Mouse (Mus musculus): Measurements from ENCODE around the gene Fam198b. TPM values are rescaled to one million over a fixed set of nuclear protein-coding genes. Genes with fewer than 3 reads are reported as not detected.

Gene Fam198b
- total and polyA plus RNA-seq, 3 experiments, result 1.5 to 3.1 TPM; not detected in 1

DNA sequence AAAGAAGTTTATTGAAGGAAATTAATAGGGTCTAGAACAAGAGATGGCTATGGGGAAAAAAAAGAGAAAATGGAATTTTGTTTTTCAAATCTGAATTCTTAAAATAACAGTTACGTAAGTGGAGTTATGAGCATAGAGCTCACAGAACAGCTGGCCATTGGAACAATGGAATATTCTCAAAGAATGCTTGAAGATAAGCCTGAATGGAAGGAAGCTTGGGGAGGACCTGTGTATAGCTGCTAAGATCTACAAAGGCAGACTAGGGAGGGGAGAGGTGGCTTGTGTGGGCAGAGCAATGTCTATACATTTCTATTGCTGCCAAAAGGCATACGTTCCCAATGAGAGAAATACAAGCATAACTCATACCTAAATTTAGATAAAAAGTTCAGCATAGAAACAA lies 73.4 kb downstream of the Fam198b start:
- Histone ChIP-seq H3K9ac (ENCODE audit: control insufficient read depth, low read depth, low read length, poor library complexity, severe bottlenecking) (no peak overlapping the region), H3K4me3 (ENCODE audit: control insufficient read depth in 1 of 2, insufficient read depth in 1 of 2, low read depth in 2 of 2, low read length in 2 of 2) (no peak overlapping the region), H3K79me2 (ENCODE audit: control insufficient read depth, insufficient read depth, low read length, poor library complexity) (no peaks in the 10 kb centered on the region), H3K4me1 (ENCODE audit: control insufficient read depth in 1 of 2, insufficient read depth in 2 of 2, low read length in 2 of 2) (no peaks in the 10 kb centered on the region), H3K27ac (ENCODE audit: control insufficient read depth, low read depth, low read length) (no peak overlapping the region), H3K9me3 (replicated peaks; ENCODE audit: insufficient read depth, low read length) (no peaks in the 10 kb centered on the region), H3K27me3 (ENCODE audit: control insufficient read depth in 1 of 2, insufficient read depth in 2 of 2, low read length in 2 of 2) (no peaks in the 10 kb centered on the region), H3K36me3 (ENCODE audit: control insufficient read depth in 1 of 2, insufficient read depth in 2 of 2, low read length in 2 of 2) (no peaks in the 10 kb centered on the region)
- DNase-seq (ENCODE audit: low read depth, low spot score), result no peak
- TF ChIP-seq POLR2AphosphoS5 (IDR thresholded peaks at IDR 0.05; ENCODE audit: borderline replicate concordance, low read depth, low read length) (no peak), TAL1 (IDR thresholded peaks at IDR 0.05; ENCODE audit: low read length) (no peak), ZMIZ1 (IDR thresholded peaks at IDR 0.05; ENCODE audit: low read depth, low read length) (no peak)

- H3K27ac ChIP-seq (ENCODE audit: control insufficient read depth, low read depth, low read length), result peak overlapping the region; percentile 90
- peaks cover 0 to 49% of the 10 kb centered on the region in 2 experiments; a peak in 2 of 4 replicates for H3K36me3 ChIP-seq (ENCODE audit: control insufficient read depth in 1 of 2, insufficient read depth in 2 of 2, low read length in 2 of 2)
- no peaks in the 10 kb centered on the region for H3K79me2 ChIP-seq (ENCODE audit: control insufficient read depth, insufficient read depth, low read length, poor library complexity)
- H3K4me1 ChIP-seq (ENCODE audit: control insufficient read depth in 1 of 2, insufficient read depth in 2 of 2, low read length in 2 of 2), result peaks cover 32 to 38% of the 10 kb centered on the region in 2 experiments
- no peaks in the 10 kb centered on the region for H3K27me3 ChIP-seq (ENCODE audit: control insufficient read depth in 1 of 2, insufficient read depth in 2 of 2, low read length in 2 of 2)
- 0 out of 4 replicates have a peak overlapping the region, but pooled peaks of 1 of the 2 experiments have one; percentile 7 for H3K4me3 ChIP-seq (ENCODE audit: control insufficient read depth in 1 of 2, insufficient read depth in 1 of 2, low read depth in 2 of 2, low read length in 2 of 2)
- DNase-seq (ENCODE audit: low read depth, low spot score), result peak; percentile 90
- no peaks in the 10 kb centered on the region for H3K9me3 ChIP-seq (replicated peaks; ENCODE audit: insufficient read depth, low read length)
- H3K9ac ChIP-seq (ENCODE audit: control insufficient read depth, low read depth, low read length, poor library complexity, severe bottlenecking), result peak overlapping the region; percentile 45
- TF ChIP-seq USF2 (IDR thresholded peaks at IDR 0.05; ENCODE audit: borderline replicate concordance in 1 of 2, insufficient read depth in 1 of 2, low read depth in 1 of 2, low read length in 2 of 2) (no peak), CHD2 (IDR thresholded peaks at IDR 0.05; ENCODE audit: low read length) (no peak; the same call in 1 of the 2 replicates), POLR2AphosphoS2 (IDR thresholded peaks at IDR 0.05; ENCODE audit: low read length) (no peak), ETS1 (IDR thresholded peaks at IDR 0.05; ENCODE audit: low read depth, low read length) (peak; percentile 95), ZC3H11A (IDR thresholded peaks at IDR 0.05; ENCODE audit: low read depth, low read length) (no peak; the same call in 1 of the 2 replicates), BHLHE40 (IDR thresholded peaks at IDR 0.05; ENCODE audit: borderline replicate concordance, low read depth, low read length) (peak; percentile 48; the same call in 1 of the 2 replicates), MEF2A (IDR thresholded peaks at IDR 0.05; ENCODE audit: extremely low read depth, insufficient replicate concordance, low read depth, low read length, poor library complexity, severe bottlenecking) (no peak), MXI1 (IDR thresholded peaks at IDR 0.05; ENCODE audit: low read depth, low read length) (0 out of 2 replicates have a peak, but pooled peaks have one; percentile 58), USF1 (IDR thresholded peaks at IDR 0.05; ENCODE audit: low read depth, low read length) (no peak), ELF1 (IDR thresholded peaks at IDR 0.05; ENCODE audit: low read depth, low read length) (no peak), MAFK (IDR thresholded peaks at IDR 0.05; ENCODE audit: borderline replicate concordance, low read depth, low read length) (peak; percentile 88), EP300 (IDR thresholded peaks at IDR 0.05; ENCODE audit: low read depth in 1 of 2, low read length in 2 of 2) (peak; percentile 96 to 98), MYB (IDR thresholded peaks at IDR 0.05; ENCODE audit: low read depth, low read length) (peak; percentile 68; the same call in 1 of the 2 replicates), RCOR1 (IDR thresholded peaks at IDR 0.05; ENCODE audit: low read depth, low read length) (peak; percentile 93), SMC3 (IDR thresholded peaks at IDR 0.05; ENCODE audit: low read depth, low read length) (no peak), GABPA (IDR thresholded peaks at IDR 0.05; ENCODE audit: low read depth, low read length) (peak; percentile 90), UBTF (IDR thresholded peaks at IDR 0.05; ENCODE audit: borderline replicate concordance, insufficient read depth, low read depth, low read length) (no peak), TAL1 (IDR thresholded peaks at IDR 0.05; ENCODE audit: low read length) (peak; percentile 97), MYC (IDR thresholded peaks at IDR 0.05; ENCODE audit: low read depth, low read length) (peak; percentile 74), ZNF384 (IDR thresholded peaks at IDR 0.05; ENCODE audit: low read depth, low read length) (no peak), SIN3A (IDR thresholded peaks at IDR 0.05; ENCODE audit: low read length) (peak; percentile 83), NRF1 (IDR thresholded peaks at IDR 0.05; ENCODE audit: insufficient read depth, low read depth, low read length, poor library complexity, severe bottlenecking) (peak; percentile 70), MAZ (IDR thresholded peaks at IDR 0.05; ENCODE audit: low read depth, low read length) (no peak), HCFC1 (IDR thresholded peaks at IDR 0.05; ENCODE audit: low read depth, low read length) (0 out of 2 replicates have a peak, but pooled peaks have one; percentile 17), POLR2AphosphoS5 (IDR thresholded peaks at IDR 0.05; ENCODE audit: borderline replicate concordance, low read depth, low read length) (no peak), ZMIZ1 (IDR thresholded peaks at IDR 0.05; ENCODE audit: low read depth, low read length) (no peak), E2F4 (IDR thresholded peaks at IDR 0.05; ENCODE audit: borderline replicate concordance, low read depth, low read length) (no peak), CHD1 (IDR thresholded peaks at IDR 0.05; ENCODE audit: low read depth, low read length) (no peak), TBP (IDR thresholded peaks at IDR 0.05; ENCODE audit: low read depth, low read length) (peak; percentile 81), POLR2A (IDR thresholded peaks at IDR 0.05; ENCODE audit: control insufficient read depth in 1 of 2, insufficient read depth in 1 of 2, low read depth in 1 of 2, low read length in 2 of 2, poor library complexity in 1 of 2) (peak in 1 of 2 experiments; percentile 36; a peak in 1 of 4 replicates)
Measured at GRCm38 (mm10) chr3:79966709-79967108, 82.4 kb downstream of the Fam198b start.

Data from MEL (cell line).